Mouse (Mus musculus): Measurements from ENCODE around the gene Tlk1. TPM values are rescaled to one million over a fixed set of nuclear protein-coding genes. Genes with fewer than 3 reads are reported as not detected.

The Tlk1 gene
- polyA plus RNA-seq, 1 experiment from 2014 or later, result 46.8 TPM

DNA sequence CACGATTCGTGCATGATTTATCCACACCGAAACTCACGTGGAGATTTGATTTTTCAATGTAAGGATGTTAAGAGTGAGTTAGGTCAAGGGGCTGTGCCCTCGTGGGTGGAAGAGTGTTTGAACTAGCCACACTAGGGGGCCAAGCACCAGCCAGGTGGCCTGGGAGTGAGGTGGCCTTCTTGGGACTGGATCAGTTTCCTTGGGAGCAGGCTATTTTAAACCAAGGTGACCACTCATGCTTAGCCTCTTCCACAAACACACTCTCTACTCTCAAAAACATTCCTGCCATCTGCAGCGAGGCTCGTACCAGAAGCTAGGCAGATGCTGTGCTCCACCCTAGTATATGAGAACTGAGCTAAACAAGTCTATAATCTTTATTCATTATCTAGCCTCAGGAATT is 27.8 kb upstream of the Tlk1 start:
- Histone ChIP-seq H3K4me3 (replicated peaks) (no peak overlapping the region), H3K27me3 (no peaks in the 10 kb centered on the region), H3K36me3 (no peaks in the 10 kb centered on the region), H3K27ac (no peak overlapping the region), H3K9me3 (no peaks in the 10 kb centered on the region), H3K9ac (replicated peaks) (no peak overlapping the region), H3K4me1 (replicated peaks) (peaks cover 13% of the 10 kb centered on the region; the same call in 1 of the 2 replicates), H3K4me2 (no peak overlapping the region)
- WGBS, result 49% methylated on average over 7 of the region's 7 CpGs
- no peak for ATAC-seq (ENCODE audit: insufficient number of reproducible peaks, insufficient read depth, low FRiP score, low TSS enrichment, low read depth)

DNA sequence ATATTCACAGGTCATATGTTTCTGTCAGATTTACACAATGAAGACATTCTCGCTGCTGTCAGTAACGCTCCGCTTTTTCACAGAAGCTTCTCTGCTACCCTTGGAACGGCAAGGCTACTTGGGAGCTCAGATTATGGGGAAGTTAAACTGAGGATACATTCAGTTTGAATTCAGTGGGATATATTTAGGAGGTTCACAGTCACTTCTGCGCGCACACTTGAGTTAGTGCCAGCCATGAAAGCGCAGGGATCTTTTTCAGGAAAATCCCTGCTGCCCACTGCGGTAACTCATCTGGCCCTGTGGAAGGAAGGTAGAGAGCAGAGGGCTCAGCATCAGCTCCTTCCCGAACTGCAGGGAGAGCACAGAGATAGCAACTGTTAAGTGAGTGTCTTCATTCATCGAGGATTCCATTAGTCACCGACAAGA is 27.3 kb upstream of the Tlk1 start:
- H3K9me3 ChIP-seq, result no peaks in the 10 kb centered on the region
- peaks cover 13% of the 10 kb centered on the region; the same call in 1 of the 2 replicates for H3K4me1 ChIP-seq (replicated peaks)
- H3K9ac ChIP-seq (replicated peaks), result no peak overlapping the region
- no peak overlapping the region for H3K27ac ChIP-seq
- no peak for ATAC-seq (ENCODE audit: insufficient number of reproducible peaks, insufficient read depth, low FRiP score, low TSS enrichment, low read depth)
- WGBS, result 57% methylated on average over 11 of the region's 11 CpGs
- no peaks in the 10 kb centered on the region for H3K27me3 ChIP-seq
- H3K4me3 ChIP-seq (replicated peaks), result no peak overlapping the region
- H3K4me2 ChIP-seq, result peak overlapping the region; percentile 21
- no peaks in the 10 kb centered on the region for H3K36me3 ChIP-seq

DNA sequence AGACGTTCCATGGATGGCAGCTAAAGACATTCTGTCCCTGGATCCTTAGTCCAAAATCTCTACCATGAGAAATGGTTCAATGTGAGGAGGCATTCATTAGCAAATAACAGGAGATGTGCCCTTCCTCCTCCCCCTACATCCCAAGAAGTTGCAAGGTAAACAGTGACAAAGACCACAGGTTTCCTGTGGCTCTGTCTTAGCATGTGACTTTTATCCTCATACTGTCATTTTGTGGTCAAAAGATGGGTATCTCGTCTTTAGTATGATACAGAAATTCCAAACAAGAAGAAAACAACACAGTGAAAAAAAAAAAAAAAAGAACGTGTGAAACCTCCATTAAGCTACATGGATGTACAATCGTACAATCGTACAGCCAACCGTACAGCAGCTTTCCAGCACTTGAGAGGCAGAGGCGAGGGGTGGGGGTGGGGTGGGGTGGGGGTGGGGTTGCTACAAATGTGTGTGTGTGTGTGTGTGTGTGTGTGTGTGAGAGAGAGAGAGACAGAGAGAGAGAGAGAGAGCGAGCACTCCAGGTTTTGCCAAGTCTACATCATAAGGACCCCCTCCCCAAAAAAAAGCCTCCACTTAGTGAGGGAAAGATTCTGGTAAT is 26.8 kb upstream of the Tlk1 start:
- no peak for ATAC-seq (ENCODE audit: insufficient number of reproducible peaks, insufficient read depth, low FRiP score, low TSS enrichment, low read depth)
- H3K9me3 ChIP-seq, result no peaks in the 10 kb centered on the region
- H3K4me1 ChIP-seq (replicated peaks), result peaks cover 13% of the 10 kb centered on the region; the same call in 1 of the 2 replicates
- H3K27ac ChIP-seq, result no peak overlapping the region
- H3K4me3 ChIP-seq (replicated peaks), result no peak overlapping the region
- no peaks in the 10 kb centered on the region for H3K27me3 ChIP-seq
- no peaks in the 10 kb centered on the region for H3K36me3 ChIP-seq
- no peak overlapping the region for H3K4me2 ChIP-seq
- no peak overlapping the region for H3K9ac ChIP-seq (replicated peaks)
- WGBS, result 72% methylated on average over 7 of the region's 8 CpGs

GRCm38 (mm10) chr2:70845871-70846270 is 20.3 kb upstream of the Tlk1 start:
- Histone ChIP-seq H3K9ac (replicated peaks) (no peak overlapping the region), H3K4me3 (replicated peaks) (no peak overlapping the region), H3K27me3 (no peaks in the 10 kb centered on the region), H3K4me2 (no peak overlapping the region), H3K27ac (no peak overlapping the region), H3K36me3 (no peaks in the 10 kb centered on the region), H3K4me1 (replicated peaks) (peaks cover 4% of the 10 kb centered on the region; the same call in 1 of the 2 replicates), H3K9me3 (no peaks in the 10 kb centered on the region)
- ATAC-seq (ENCODE audit: insufficient number of reproducible peaks, insufficient read depth, low FRiP score, low TSS enrichment, low read depth), result no peak
- WGBS, result 78% methylated on average over 2 of the region's 2 CpGs

- H3K4me2 ChIP-seq, result no peak overlapping the region
- H3K4me3 ChIP-seq (replicated peaks), result no peak overlapping the region
- no peaks in the 10 kb centered on the region for H3K9me3 ChIP-seq
- no peak overlapping the region for H3K27ac ChIP-seq
- no peaks in the 10 kb centered on the region for H3K36me3 ChIP-seq
- WGBS, result 79% methylated on average over 9 of the region's 9 CpGs
- H3K4me1 ChIP-seq (replicated peaks), result peaks cover 4% of the 10 kb centered on the region; the same call in 1 of the 2 replicates
- H3K27me3 ChIP-seq, result no peaks in the 10 kb centered on the region
- no peak overlapping the region for H3K9ac ChIP-seq (replicated peaks)
- no peak for ATAC-seq (ENCODE audit: insufficient number of reproducible peaks, insufficient read depth, low FRiP score, low TSS enrichment, low read depth)
Measured at GRCm38 (mm10) chr2:70844694-70845395, 19.3 kb upstream of the Tlk1 start.

GRCm38 (mm10) chr2:70842049-70842618 is 16.6 kb upstream of the Tlk1 start:
- no peak for ATAC-seq (ENCODE audit: insufficient number of reproducible peaks, insufficient read depth, low FRiP score, low TSS enrichment, low read depth)
- Histone ChIP-seq H3K4me2 (no peak overlapping the region), H3K9me3 (no peaks in the 10 kb centered on the region), H3K27me3 (no peaks in the 10 kb centered on the region), H3K27ac (no peak overlapping the region), H3K4me1 (replicated peaks) (no peaks in the 10 kb centered on the region), H3K9ac (replicated peaks) (no peak overlapping the region), H3K4me3 (replicated peaks) (no peak overlapping the region), H3K36me3 (no peaks in the 10 kb centered on the region)
- 78% methylated on average over 13 of the region's 13 CpGs for WGBS

DNA sequence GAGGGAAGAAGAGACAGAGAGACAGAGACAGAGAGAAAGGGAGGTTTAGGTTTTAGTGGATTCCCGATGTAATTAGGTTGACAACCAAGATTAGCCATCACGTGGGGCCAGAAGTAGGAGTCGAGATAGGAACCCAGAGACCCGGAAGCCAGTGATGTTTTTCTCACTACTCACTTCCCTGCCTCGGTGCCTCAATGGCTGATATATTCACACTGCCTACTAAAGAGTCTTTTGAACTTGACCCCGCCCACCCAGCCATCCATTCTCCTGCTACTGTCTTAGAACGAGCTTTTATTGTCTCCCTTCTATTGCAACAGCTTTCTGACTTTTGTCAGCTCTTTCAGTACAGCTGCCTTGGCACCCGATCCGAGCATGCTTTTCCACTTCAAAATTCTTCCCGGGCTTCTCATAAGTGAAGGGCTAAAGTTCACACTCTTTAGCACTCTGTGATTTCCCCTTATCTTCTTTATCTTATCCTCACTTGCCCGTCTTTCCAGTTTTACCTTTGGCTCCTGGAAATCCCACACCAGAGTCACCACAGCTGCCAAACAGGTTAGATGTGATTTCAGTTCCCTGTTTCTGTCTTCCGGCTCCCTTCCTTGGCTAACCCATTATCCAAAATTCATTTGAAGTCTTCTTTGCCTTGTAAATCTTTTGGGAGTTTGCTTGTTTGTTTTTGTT is 13.1 kb upstream of the Tlk1 start:
- no peak overlapping the region for H3K4me3 ChIP-seq (replicated peaks)
- H3K27me3 ChIP-seq, result no peaks in the 10 kb centered on the region
- ATAC-seq (ENCODE audit: insufficient number of reproducible peaks, insufficient read depth, low FRiP score, low TSS enrichment, low read depth), result no peak
- H3K4me1 ChIP-seq (replicated peaks), result no peaks in the 10 kb centered on the region
- no peak overlapping the region for H3K9ac ChIP-seq (replicated peaks)
- H3K27ac ChIP-seq, result no peak overlapping the region
- 32% methylated on average over 12 of the region's 12 CpGs for WGBS
- H3K4me2 ChIP-seq, result no peak overlapping the region
- H3K9me3 ChIP-seq, result no peaks in the 10 kb centered on the region
- no peaks in the 10 kb centered on the region for H3K36me3 ChIP-seq

DNA sequence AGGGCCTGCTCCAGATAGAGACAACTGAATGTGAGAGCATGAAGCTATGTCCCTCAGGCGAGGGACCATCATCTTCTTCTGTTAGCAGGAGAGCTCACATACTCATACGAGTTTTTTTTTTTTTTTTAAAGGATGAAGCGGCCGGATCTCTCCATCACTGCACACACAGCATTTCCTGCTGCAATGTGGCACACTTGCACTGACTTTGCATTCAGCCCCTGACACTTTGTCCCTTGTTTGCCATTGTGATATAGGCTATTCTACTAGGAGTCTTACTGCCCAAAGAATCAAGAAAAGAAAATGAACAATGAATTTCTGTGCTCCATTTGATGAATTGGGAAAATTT is 10.8 kb upstream of the Tlk1 start:
- Histone ChIP-seq H3K4me1 (replicated peaks) (no peaks in the 10 kb centered on the region), H3K4me3 (replicated peaks) (no peak overlapping the region), H3K4me2 (no peak overlapping the region), H3K36me3 (no peaks in the 10 kb centered on the region), H3K9me3 (no peaks in the 10 kb centered on the region), H3K27ac (no peak overlapping the region), H3K9ac (replicated peaks) (no peak overlapping the region), H3K27me3 (no peaks in the 10 kb centered on the region)
- 71% methylated on average over 4 of the region's 4 CpGs for WGBS
- no peak for ATAC-seq (ENCODE audit: insufficient number of reproducible peaks, insufficient read depth, low FRiP score, low TSS enrichment, low read depth)

DNA sequence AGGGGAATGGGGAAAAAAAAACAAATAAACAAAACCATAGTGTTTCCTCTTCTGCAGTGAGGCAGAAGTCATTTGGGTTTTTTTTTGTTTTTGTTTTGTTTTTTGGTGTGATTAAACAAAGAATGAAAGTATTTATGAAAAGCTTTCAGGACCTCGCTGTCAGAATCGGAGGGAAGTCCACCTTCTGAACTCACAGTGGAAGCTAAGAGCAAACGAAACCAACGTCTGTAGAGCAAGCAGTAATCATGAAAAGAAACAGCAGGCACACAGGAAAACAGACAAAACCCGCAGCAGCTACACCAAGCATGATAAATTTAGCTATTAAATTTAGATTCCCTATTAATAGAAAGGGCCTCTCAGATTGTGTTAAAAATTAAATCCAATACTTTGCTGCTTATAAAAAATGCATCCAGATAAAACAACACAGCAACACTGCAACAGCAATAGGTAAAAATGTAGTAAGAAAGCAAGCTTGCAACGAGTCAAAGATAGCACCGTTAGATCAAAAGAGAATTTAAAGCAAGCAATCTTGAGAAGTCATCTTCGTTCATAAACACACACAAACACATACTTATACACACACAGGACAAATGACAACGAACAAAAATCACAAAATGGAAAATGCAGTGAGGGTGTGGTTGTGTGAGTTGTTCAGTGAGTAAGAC is 10.2 kb upstream of the Tlk1 start:
- no peak overlapping the region for H3K4me2 ChIP-seq
- 75% methylated on average over 9 of the region's 9 CpGs for WGBS
- no peaks in the 10 kb centered on the region for H3K27me3 ChIP-seq
- no peak overlapping the region for H3K27ac ChIP-seq
- H3K4me3 ChIP-seq (replicated peaks), result no peak overlapping the region
- no peaks in the 10 kb centered on the region for H3K9me3 ChIP-seq
- no peak overlapping the region for H3K9ac ChIP-seq (replicated peaks)
- H3K36me3 ChIP-seq, result no peaks in the 10 kb centered on the region
- no peaks in the 10 kb centered on the region for H3K4me1 ChIP-seq (replicated peaks)
- no peak for ATAC-seq (ENCODE audit: insufficient number of reproducible peaks, insufficient read depth, low FRiP score, low TSS enrichment, low read depth)

- ATAC-seq (ENCODE audit: insufficient number of reproducible peaks, insufficient read depth, low FRiP score, low TSS enrichment, low read depth), result no peak
- Histone ChIP-seq H3K4me1 (replicated peaks) (no peaks in the 10 kb centered on the region), H3K9ac (replicated peaks) (no peak overlapping the region), H3K9me3 (no peaks in the 10 kb centered on the region), H3K27me3 (no peaks in the 10 kb centered on the region), H3K4me3 (replicated peaks) (no peak overlapping the region), H3K36me3 (no peaks in the 10 kb centered on the region), H3K27ac (no peak overlapping the region), H3K4me2 (no peak overlapping the region)
- WGBS, result 80% methylated on average over 2 of the region's 2 CpGs
Measured at GRCm38 (mm10) chr2:70835209-70835608, 9.7 kb upstream of the Tlk1 start.

- 60% methylated on average over 1 of the region's 1 CpGs for WGBS
Measured at GRCm38 (mm10) chr2:70833261-70833660, 7.7 kb upstream of the Tlk1 start.

More at GRCm38 (mm10) chr2:70833261-70833660, 7.7 kb upstream of the Tlk1 start:
- H3K4me2 ChIP-seq, result no peak overlapping the region
- no peaks in the 10 kb centered on the region for H3K36me3 ChIP-seq
- H3K27ac ChIP-seq, result no peak overlapping the region
- no peak for ATAC-seq (ENCODE audit: insufficient number of reproducible peaks, insufficient read depth, low FRiP score, low TSS enrichment, low read depth)
- H3K27me3 ChIP-seq, result no peaks in the 10 kb centered on the region
- no peaks in the 10 kb centered on the region for H3K4me1 ChIP-seq (replicated peaks)
- H3K9ac ChIP-seq (replicated peaks), result no peak overlapping the region
- H3K4me3 ChIP-seq (replicated peaks), result no peak overlapping the region
- H3K9me3 ChIP-seq, result no peaks in the 10 kb centered on the region

Data from limb, embryonic 12.5 days (tissue).